Mouse (Mus musculus) stomach, postnatal 0 days (tissue): ENCODE results near the gene Ykt6.
"Not testable (repeated sequence)": the region's sequence is repeated elsewhere in the genome, so short reads cannot be mapped to it uniquely, and the experiment has no call there.

Experiments used
- CTCF ChIP-seq: IDR thresholded peaks from 2 replicates; pipeline ENCODE4 v1.5.1; 2016; ENCODE audit warnings: antibody characterized with exemption, low read depth, mild to moderate bottlenecking, moderate library complexity
- EP300 ChIP-seq: optimal IDR thresholded peaks from 2 replicates; pipeline ENCODE3; 2016; ENCODE audit warnings: antibody characterized with exemption

DNA sequence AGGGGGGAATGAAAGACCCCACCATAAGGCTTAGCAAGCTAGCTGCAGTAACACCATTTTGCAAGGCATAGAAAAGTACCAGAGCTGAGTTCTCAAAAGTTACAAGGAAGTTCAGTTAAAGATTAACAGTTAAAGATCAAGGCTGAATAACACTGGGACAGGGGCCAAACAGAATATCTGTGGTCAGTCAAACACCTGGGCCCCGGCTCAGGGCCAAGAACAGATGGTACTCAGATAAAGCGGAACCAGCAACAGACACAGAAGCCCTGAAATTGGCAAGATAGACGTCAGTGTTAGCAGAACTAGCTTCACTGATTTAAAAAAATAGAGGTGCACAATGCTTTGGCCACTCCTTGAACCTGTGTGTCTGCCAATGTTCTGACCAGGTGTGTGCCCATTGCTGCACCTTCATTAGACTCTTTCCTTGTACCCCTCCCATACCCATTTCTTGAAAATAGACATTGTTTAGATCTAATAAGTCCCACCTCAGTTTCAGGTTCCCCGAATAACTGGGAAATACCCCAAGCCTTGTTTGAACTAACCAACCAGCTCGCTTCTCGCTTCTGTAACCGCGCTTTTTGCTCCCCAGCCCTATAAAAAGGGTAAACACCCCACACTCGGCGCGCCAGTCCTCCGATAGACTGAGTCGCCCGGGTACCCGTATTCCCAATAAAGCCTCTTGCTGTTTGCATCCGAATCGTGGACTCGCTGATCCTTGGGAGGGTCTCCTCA lies 55.4 kb downstream of the Ykt6 start:
- TF ChIP-seq CTCF, EP300: not testable (repeated sequence)
